Comparison of ENCODE assay signal across 8 mouse cellular contexts in the genomic region with DNA sequence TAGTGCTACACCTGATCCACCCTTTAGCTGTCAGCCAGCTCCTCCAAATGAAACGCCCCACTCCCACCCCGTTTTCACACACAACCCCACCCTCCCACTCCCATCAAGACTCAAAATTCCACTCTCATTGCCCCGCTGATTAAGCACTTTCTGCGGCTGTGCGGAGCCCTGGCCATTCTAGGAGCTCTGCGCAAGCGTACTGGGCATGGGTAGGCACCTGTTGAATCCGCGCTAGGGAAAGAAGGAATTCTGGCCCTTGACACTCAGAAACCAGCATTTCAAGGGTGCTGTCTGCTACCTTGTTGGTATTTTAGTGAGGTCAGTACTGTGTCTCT. TPM values are rescaled to one million over a fixed set of nuclear protein-coding genes. Genes with fewer than 3 reads are reported as not detected.
DNase-seq lines count a peak whose midpoint lies in the region; ATAC-seq and TF ChIP-seq lines count a peak whose summit lies in the region.

No protein-coding gene starts in this region.

- no peak for TF ChIP-seq EP300 in heart, adult 2 months (IDR thresholded peaks at IDR 0.05; ENCODE audit: insufficient read depth, low read depth, low read length)
- no peak for TF ChIP-seq EP300 in ES-Bruce4 (IDR thresholded peaks at IDR 0.05; ENCODE audit: insufficient read depth, low read depth, low read length)
- TF ChIP-seq EP300 in liver, embryonic 14.5 days (IDR thresholded peaks at IDR 0.05; ENCODE audit: low read depth) = no peak

- TF ChIP-seq POLR2A in heart, adult 2 months (IDR thresholded peaks at IDR 0.05; ENCODE audit: insufficient read depth, low read depth, low read length) = no peak
- no peak for TF ChIP-seq POLR2A in ES-Bruce4 (IDR thresholded peaks at IDR 0.05; ENCODE audit: insufficient read depth, low read length)

- no peaks in the 10 kb centered on the region for H3K4me1 ChIP-seq in heart, adult 2 months (ENCODE audit: control insufficient read depth, insufficient read depth, low read length)
- H3K4me1 ChIP-seq in ES-Bruce4 (ENCODE audit: control insufficient read depth, insufficient read depth, low read length) = no peaks in the 10 kb centered on the region
- H3K4me1 ChIP-seq in forebrain, embryonic 14.5 days (ENCODE audit: control insufficient read depth, insufficient read depth, low read length) = peaks cover 4% of the 10 kb centered on the region; the same call in 1 of the 2 replicates
- H3K4me1 ChIP-seq in liver, embryonic 14.5 days (replicated peaks; ENCODE audit: control insufficient read depth in 2 of 2, insufficient read depth in 2 of 2, low read length in 1 of 2) = peaks cover 18 to 20% of the 10 kb centered on the region in 2 experiments

- H3K4me3 ChIP-seq in heart, adult 2 months = peak overlapping the region; percentile 72
- peak overlapping the region; percentile 60 for H3K4me3 ChIP-seq in ES-Bruce4 (ENCODE audit: low read depth, low read length)
- H3K4me3 ChIP-seq in forebrain, embryonic 14.5 days (ENCODE audit: low read depth, low read length) = peak overlapping the region; percentile 60
- peak overlapping the region; percentile 66 to 73 for H3K4me3 ChIP-seq in liver, embryonic 14.5 days (ENCODE audit: insufficient read depth in 1 of 2, low read depth in 2 of 2, low read length in 2 of 2)

- H3K4me2 ChIP-seq in forebrain, embryonic 14.5 days (ENCODE audit: low read length) = peak overlapping the region; percentile 52
- H3K4me2 ChIP-seq in liver, embryonic 14.5 days (ENCODE audit: low read depth) = peak overlapping the region; percentile 88

- no peaks in the 10 kb centered on the region for H3K79me2 ChIP-seq in heart, adult 2 months (replicated peaks; ENCODE audit: control insufficient read depth, insufficient read depth, low read length)

- H3K9me3 ChIP-seq in ES-Bruce4 (replicated peaks; ENCODE audit: control insufficient read depth, insufficient read depth, low read length, poor library complexity, severe bottlenecking) = no peaks in the 10 kb centered on the region
- H3K9me3 ChIP-seq in forebrain, embryonic 14.5 days (replicated peaks; ENCODE audit: control insufficient read depth, low read length) = no peaks in the 10 kb centered on the region
- H3K9me3 ChIP-seq in liver, embryonic 14.5 days (ENCODE audit: control insufficient read depth, low read length) = no peaks in the 10 kb centered on the region

- peak; percentile 81 for ATAC-seq in forebrain, embryonic 14.5 days
- no peak for ATAC-seq in liver, embryonic 14.5 days (ENCODE audit: insufficient read depth)

- DNase-seq in heart, adult 2 months = no peak
- DNase-seq in heart, adult 18-20 months = no peak
- DNase-seq in forebrain, embryonic 14.5 days (ENCODE audit: low spot score) = no peak
- DNase-seq in liver, embryonic 14.5 days (ENCODE audit: low read depth in 3 of 3, low spot score in 3 of 3) = no peak
- DNase-seq in urinary bladder, postnatal 4 days (ENCODE audit: low spot score in 2 of 2) = no peak
- no peak for DNase-seq in layer of hippocampus, adult 8-10 months (ENCODE audit: low spot score in 2 of 2)
- no peak for DNase-seq in adrenal gland, postnatal 10 days

- intact Hi-C loops in heart, adult 2 months (cut with DNase I) = no loop called here

- H3K27ac ChIP-seq in heart, adult 2 months = peak overlapping the region; percentile 19; the same call in 1 of the 2 replicates
- no peak overlapping the region for H3K27ac ChIP-seq in ES-Bruce4 (ENCODE audit: insufficient read depth, low read length)
- no peak overlapping the region for H3K27ac ChIP-seq in forebrain, embryonic 14.5 days (ENCODE audit: low read depth, low read length)
- peak overlapping the region; percentile 82 for H3K27ac ChIP-seq in liver, embryonic 14.5 days

- 4% methylated on average over 9 of the region's 9 CpGs for WGBS in heart, adult 2 months
- under 1% methylated on average over 9 of the region's 9 CpGs for WGBS in forebrain, embryonic 14.5 days
- 3% methylated on average over 9 of the region's 9 CpGs for WGBS in liver, embryonic 14.5 days (ENCODE audit: insufficient replicate concordance)

- H3K36me3 ChIP-seq in heart, adult 2 months (ENCODE audit: control insufficient read depth, insufficient read depth, low read length) = no peaks in the 10 kb centered on the region
- no peaks in the 10 kb centered on the region for H3K36me3 ChIP-seq in ES-Bruce4 (ENCODE audit: control insufficient read depth, insufficient read depth, low read length, poor library complexity, severe bottlenecking)
- peaks cover 6% of the 10 kb centered on the region; the same call in 1 of the 2 replicates for H3K36me3 ChIP-seq in forebrain, embryonic 14.5 days (ENCODE audit: control insufficient read depth, insufficient read depth, low read length)
- peaks cover 6% of the 10 kb centered on the region for H3K36me3 ChIP-seq in liver, embryonic 14.5 days (replicated peaks; ENCODE audit: control insufficient read depth, insufficient read depth, low read depth)

- no peak for TF ChIP-seq CTCF in heart, adult 2 months (IDR thresholded peaks at IDR 0.05)
- no peak for TF ChIP-seq CTCF in ES-Bruce4 (IDR thresholded peaks at IDR 0.05; ENCODE audit: low read depth, low read length)
- TF ChIP-seq CTCF in liver, embryonic 14.5 days (IDR thresholded peaks at IDR 0.05; ENCODE audit: low read depth) = no peak

- no peaks in the 10 kb centered on the region for H3K27me3 ChIP-seq in heart, adult 2 months (ENCODE audit: control insufficient read depth, insufficient read depth, low read length)
- H3K27me3 ChIP-seq in ES-Bruce4 (ENCODE audit: control insufficient read depth, insufficient read depth, low read length, poor library complexity, severe bottlenecking) = no peaks in the 10 kb centered on the region
- no peaks in the 10 kb centered on the region for H3K27me3 ChIP-seq in forebrain, embryonic 14.5 days (replicated peaks; ENCODE audit: control insufficient read depth, insufficient read depth, low read length)
- no peaks in the 10 kb centered on the region for H3K27me3 ChIP-seq in liver, embryonic 14.5 days (ENCODE audit: control insufficient read depth, insufficient read depth, low read length)

- H3K9ac ChIP-seq in heart, adult 2 months (ENCODE audit: low read depth, low read length) = peak overlapping the region; percentile 32
- H3K9ac ChIP-seq in ES-Bruce4 (ENCODE audit: low read depth, poor library complexity, severe bottlenecking) = peak overlapping the region; percentile 28; the same call in 1 of the 2 replicates
- no peak overlapping the region for H3K9ac ChIP-seq in forebrain, embryonic 14.5 days (ENCODE audit: low read length)
- peak overlapping the region; percentile 68 for H3K9ac ChIP-seq in liver, embryonic 14.5 days (replicated peaks)

RNA-seq across cellular contexts. Expression of a gene that starts 0.4 kb away (rescaled TPM):
- 10 to 100 TPM; 20.2 to 29.2 TPM for total RNA-seq in heart, adult 2 months (2021)
- polyA plus RNA-seq in heart, adult 2 months (2012; rRNA removed) = 7.9 and 17.8 TPM in 2 replicates
- 10 to 100 TPM; 26.4 to 28.3 TPM for total RNA-seq in heart, adult 18-20 months (2021)
- polyA plus RNA-seq in ES-Bruce4 (2011; ENCODE audit: insufficient read depth, insufficient read length, low read depth, missing spikeins) = 7.2 and 8.0 TPM in 2 replicates
- 26.9 and 27.8 TPM in 2 replicates for polyA plus RNA-seq in forebrain, embryonic 14.5 days (2014; fragmentation: Nextera tagmentation; extraction: Ambion mirVana)
- polyA plus RNA-seq in liver, embryonic 14.5 days (2012; rRNA removed) = 7.8 and 12.4 TPM in 2 replicates
- polyA plus RNA-seq in liver, embryonic 14.5 days (2014; fragmentation: Nextera tagmentation; extraction: Ambion mirVana) = 23.6 and 27.6 TPM in 2 replicates
- total RNA-seq in layer of hippocampus, adult 8-10 months (2022) = 10 to 100 TPM; 36.3 to 41.6 (median 37.0) TPM
- total RNA-seq in adrenal gland, postnatal 10 days (2021) = 10 to 100 TPM; 11.4 to 13.0 TPM

RNA-seq across cellular contexts. Expression of a gene that starts 9.3 kb away (rescaled TPM):
- not detected for total RNA-seq in heart, adult 2 months (2021)
- not detected in 2 replicates for polyA plus RNA-seq in heart, adult 2 months (2012; rRNA removed)
- total RNA-seq in heart, adult 18-20 months (2021) = not detected
- polyA plus RNA-seq in ES-Bruce4 (2011; ENCODE audit: insufficient read depth, insufficient read length, low read depth, missing spikeins) = not detected in 2 replicates
- polyA plus RNA-seq in forebrain, embryonic 14.5 days (2014; fragmentation: Nextera tagmentation; extraction: Ambion mirVana) = not detected in 2 replicates
- polyA plus RNA-seq in liver, embryonic 14.5 days (2012; rRNA removed) = not detected in 2 replicates
- polyA plus RNA-seq in liver, embryonic 14.5 days (2014; fragmentation: Nextera tagmentation; extraction: Ambion mirVana) = not detected in 2 replicates
- total RNA-seq in layer of hippocampus, adult 8-10 months (2022) = not detected
- total RNA-seq in adrenal gland, postnatal 10 days (2021) = not detected

Comparison
In these comparisons a context has a peak if more than half of its experiments do, and no peak if none do; other contexts are left out.
1. H3K27ac ChIP-seq: peak in heart, adult 2 months (single experiment) and liver, embryonic 14.5 days (single experiment); none in ES-Bruce4 (single experiment) and forebrain, embryonic 14.5 days (single experiment).
2. Peak in every context shown above with its lines, with median percentiles within 50 percentile points of each other: H3K4me3 ChIP-seq.